Mouse (Mus musculus): ENCODE data around the gene Wwtr1.

Wwtr1 gene

GRCm38 (mm10) chr3:57519995-57520394 lies 55.7 kb downstream of the Wwtr1 start:
- in situ Hi-C loops (cut with MseI, MboI): no loop called here

GRCm38 (mm10) chr3:57516146-57516545 lies 59.6 kb downstream of the Wwtr1 start:
- in situ Hi-C loops (cut with MseI, MboI): no loop called here

DNA sequence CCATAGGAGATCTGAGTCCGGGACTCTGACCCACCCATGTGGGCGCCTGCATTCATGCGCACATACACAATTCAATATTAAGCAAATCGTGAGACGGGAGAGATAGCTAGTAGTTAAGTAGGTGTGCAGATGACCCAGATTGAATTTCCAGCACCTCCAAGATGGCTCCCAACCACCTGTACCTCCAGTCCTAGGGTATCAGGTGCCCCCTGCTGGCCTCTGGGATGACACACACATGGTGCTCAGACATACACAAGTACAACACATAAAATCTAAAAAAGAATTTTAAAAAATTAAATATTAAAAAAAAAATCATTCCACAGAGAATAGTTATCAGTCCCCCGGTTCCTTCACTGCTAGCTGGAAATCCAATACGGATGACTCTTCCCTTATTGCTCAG lies 60.7 kb downstream of the Wwtr1 start:
- in situ Hi-C loops (cut with MseI, MboI): no loop called here

DNA sequence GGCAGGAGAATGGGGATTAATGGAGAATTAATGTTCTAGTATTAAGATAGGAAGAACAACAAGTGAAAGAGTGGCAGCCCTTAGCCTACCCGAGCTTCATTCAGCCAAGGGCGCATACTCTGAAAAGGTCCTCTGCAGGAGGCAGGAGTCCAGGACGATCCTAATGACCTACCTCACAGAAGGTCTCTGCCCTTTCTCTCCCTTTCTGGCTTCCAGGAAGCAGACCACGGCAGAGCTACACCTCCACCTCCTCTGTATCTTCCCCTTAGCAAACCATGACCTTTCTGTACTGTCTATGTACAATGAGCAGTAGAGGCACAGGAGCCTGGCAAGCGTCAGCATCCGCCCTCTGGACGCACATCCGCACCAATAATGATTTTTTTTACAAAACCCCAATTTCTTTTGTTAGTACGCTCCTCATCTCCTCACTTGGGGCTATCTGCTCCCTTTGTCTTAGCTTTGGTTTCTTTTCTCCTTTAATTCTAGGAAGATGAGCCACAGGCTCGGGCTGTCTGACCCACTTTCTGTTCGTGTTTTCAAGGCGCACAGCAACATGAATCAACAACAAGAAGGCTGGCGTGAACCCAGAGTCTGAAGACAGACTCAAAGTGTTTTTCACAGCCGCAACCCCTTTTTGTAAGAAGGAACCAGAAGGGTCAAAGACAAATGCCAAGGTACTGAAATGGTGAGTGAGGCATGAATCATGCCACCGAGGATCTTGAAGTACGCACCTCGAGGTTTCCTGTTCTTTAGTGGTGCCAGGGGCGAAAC lies 63.7 kb downstream of the Wwtr1 start:
- in situ Hi-C loops (cut with MseI, MboI): no loop called here

DNA sequence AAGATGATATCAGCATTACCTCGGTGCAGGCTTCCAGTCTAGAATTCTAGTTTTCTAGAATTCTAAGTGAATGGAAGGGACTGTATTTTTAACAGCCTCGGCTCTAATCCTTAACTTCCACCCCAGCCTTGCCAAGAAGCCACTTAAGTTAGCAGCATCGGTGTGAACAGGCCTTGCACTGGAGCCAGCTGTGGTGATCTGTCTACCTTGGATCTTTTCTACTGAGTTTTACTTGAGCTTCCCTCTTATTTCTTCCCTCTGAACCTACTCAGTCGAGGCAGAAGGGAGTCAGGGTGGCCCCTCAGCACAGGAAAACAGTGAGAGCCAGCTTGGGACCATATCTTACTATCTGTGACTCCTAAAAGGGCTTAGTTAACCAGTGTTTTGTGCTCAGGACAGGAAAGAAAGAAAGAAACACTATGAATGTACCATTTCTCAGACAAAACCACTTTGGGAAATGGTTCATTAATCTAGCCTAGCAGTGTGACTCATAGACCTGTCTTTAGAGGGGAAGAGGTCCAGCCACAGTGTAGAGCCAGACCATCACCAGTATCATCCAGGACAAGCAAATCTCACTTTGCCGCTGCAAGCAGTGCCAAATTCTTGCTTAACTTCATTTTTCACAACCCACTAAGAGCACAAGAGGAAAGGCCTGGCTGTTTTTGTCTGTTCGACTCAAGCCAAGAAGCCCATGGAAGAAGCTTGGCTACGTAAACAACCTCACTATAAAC lies 65.6 kb downstream of the Wwtr1 start:
- in situ Hi-C loops (cut with MseI, MboI): no loop called here

DNA sequence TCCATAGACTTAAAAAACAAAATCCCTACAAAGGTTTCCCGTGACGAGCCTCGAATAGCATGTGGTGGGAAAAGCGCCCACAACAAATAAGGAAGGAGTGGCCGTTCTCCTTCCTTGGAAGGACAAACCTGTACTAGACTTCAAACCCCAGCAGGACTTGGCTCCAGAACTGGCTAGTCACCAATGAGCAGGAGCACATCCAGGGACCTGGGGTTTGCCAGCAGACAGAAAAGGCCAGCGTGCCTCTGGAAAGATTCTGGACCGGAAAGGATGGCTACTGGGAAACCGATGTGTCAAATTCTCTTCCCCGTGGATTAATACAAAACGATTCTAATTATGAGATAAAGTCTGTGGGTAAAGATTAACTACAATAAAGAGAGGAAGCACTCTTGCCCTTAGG lies 69.7 kb downstream of the Wwtr1 start:
- in situ Hi-C loops (cut with MseI, MboI): no loop called here

DNA sequence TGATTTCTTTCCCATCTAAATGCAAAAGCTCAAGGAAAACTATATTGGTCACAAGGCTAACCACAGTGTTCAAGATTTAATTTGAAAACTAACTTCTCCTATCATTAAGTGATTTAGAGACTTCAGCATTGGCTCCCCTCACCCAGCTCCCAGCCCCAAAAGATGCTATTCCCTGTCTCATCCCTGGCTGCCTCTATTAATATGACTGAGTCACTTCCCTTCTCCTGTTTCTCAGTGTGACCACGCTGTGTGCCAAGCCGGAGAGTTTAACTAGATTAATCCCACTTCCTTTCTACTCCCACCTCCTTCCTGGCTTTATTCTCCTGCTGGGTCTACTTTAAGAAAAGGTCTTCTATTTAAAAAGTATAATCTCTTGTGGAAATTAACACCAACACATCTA lies 71.0 kb downstream of the Wwtr1 start:
- in situ Hi-C loops (cut with MseI, MboI): no loop called here

DNA sequence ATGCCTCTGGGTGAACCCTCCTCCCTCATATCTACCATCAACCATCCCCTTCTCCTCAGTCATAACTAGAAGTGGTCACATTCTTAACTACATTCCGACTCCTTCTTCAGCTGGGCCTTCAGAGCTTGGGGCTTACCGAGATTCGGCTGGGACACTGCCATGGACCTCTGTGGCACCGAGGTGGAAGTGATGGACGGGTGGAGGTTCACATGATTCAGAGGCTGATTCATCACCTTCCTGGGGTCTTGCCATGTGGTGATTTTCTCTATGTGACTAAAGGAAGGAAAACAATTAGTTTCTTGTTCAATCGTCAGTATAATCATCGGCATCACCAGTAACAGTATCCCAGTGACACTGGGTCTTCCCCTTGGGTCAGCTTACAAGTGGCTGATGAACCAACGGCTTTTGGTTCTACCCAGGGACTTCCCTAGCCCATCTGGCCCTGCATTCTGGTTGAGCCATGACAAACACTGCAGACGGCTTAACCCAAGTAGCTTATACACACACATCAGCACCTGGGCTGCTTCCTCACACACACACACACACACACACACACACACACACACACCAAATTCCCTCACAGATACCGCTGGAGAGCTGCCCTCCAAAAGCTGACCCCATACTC lies 74.0 kb downstream of the Wwtr1 start:
- in situ Hi-C loops (cut with MseI, MboI): no loop called here

GRCm38 (mm10) chr3:57500846-57501245 lies 74.9 kb downstream of the Wwtr1 start:
- in situ Hi-C loops (cut with MseI, MboI): no loop called here

DNA sequence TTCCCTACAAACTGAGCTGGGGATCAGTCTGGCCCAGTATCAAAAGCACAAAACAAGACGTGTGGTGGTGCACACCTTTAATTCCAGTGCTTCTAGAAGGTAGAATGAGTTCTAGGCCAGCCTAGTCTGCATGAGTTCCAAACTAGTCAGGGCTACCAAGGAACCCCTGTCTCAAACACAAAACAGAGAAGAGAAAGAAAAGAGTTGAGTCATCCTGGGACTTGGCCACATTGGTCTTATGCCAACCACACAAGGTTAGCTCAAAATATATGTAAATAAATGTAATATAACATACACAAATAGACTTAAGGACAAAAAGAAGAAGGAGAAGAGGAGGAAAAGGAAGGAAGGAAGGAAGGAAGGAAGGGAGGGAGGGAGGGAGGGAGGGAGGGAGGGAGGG lies 77.9 kb downstream of the Wwtr1 start:
- in situ Hi-C loops (cut with MseI, MboI): no loop called here

GRCm38 (mm10) chr3:57496428-57496827 lies 79.3 kb downstream of the Wwtr1 start:
- in situ Hi-C loops (cut with MseI, MboI): no loop called here

DNA sequence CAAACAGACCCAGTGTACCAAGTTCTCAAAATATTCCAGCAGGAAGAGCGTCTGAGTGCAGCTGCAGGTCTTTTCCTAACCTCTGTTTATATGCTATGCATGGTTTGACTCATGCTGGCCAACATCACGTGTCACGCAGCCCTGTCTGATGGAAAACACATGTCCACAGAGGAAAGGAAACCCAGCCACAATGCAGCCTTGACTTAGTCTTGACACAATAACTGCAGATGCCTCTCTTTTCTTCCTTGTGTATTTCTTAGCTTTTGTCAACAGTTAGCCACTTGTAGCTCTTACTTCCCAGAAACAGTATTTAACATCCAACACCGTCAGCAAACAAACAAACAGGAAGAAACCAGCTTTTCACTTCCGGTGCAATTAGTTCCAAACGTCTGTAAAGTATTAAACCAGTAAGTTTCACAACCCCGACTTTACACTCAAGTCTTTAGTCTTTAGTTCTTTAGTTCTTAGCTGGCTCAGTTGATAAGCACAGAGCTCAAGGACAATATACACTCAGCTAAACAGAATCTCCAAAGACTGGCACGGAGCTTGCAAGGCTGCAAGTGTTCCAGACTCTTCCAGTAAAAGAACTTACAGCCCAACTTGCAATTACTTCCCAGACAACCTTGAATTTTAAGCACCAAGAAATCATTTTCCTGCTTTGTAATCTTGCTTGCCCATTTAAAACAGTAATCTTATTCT lies 88.1 kb downstream of the Wwtr1 start:
- in situ Hi-C loops (cut with MseI, MboI): no loop called here

- in situ Hi-C loops (cut with MseI, MboI): no loop called here
These were observed 89.6 kb downstream of the Wwtr1 start for GRCm38 (mm10) chr3:57486068-57486467.

- in situ Hi-C loops (cut with MseI, MboI): no loop called here
These were observed 93.7 kb downstream of the Wwtr1 start for GRCm38 (mm10) chr3:57481981-57482380.

DNA sequence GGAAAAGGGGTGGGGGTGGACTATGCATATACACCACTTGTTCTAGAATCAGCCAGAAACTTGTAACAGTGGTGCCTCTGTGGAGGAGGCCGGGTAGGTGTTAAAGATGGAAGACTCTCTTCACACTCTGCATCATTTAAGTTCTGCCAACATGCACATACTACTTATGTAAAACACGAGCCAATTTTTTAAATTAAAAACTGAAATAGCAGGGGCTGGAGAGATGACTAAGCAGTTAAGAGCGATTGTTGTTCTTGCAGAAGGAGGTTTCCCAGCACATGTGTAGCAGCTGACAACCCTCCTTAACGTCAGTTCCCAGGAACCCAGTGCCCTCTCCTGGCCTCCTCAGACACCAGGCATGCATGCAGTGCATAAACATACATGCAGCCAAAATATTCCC lies 95.1 kb downstream of the Wwtr1 start:
- in situ Hi-C loops (cut with MseI, MboI): no loop called here

GRCm38 (mm10) chr3:57474421-57474820 lies 101.3 kb downstream of the Wwtr1 start:
- in situ Hi-C loops (cut with MseI, MboI): no loop called here

GRCm38 (mm10) chr3:57472407-57472806 lies 103.3 kb downstream of the Wwtr1 start:
- in situ Hi-C loops (cut with MseI, MboI): no loop called here

GRCm38 (mm10) chr3:57470981-57471601 lies 104.6 kb downstream of the Wwtr1 start:
- in situ Hi-C loops (cut with MseI, MboI): no loop called here

GRCm38 (mm10) chr3:57470326-57470725 lies 105.4 kb downstream of the Wwtr1 start:
- in situ Hi-C loops (cut with MseI, MboI): no loop called here

GRCm38 (mm10) chr3:57469325-57469724 lies 106.4 kb downstream of the Wwtr1 start:
- in situ Hi-C loops (cut with MseI, MboI): loop anchor here (5.0 kb wide), 2 partner anchors 148 to 153 kb away; no protein-coding TSS in a partner anchor

GRCm38 (mm10) chr3:57466289-57466688 lies 109.4 kb downstream of the Wwtr1 start:
- in situ Hi-C loops (cut with MseI, MboI): loop anchor here (5.0 kb wide), 2 partner anchors 151 to 156 kb away; no protein-coding TSS in a partner anchor

GRCm38 (mm10) chr3:57463302-57463701 lies 112.4 kb downstream of the Wwtr1 start:
- in situ Hi-C loops (cut with MseI, MboI): no loop called here
